Mouse (Mus musculus) bone marrow, adult 2 months (tissue): ENCODE data around the gene Rom1. TPM values are rescaled to one million over a fixed set of nuclear protein-coding genes. Genes with fewer than 3 reads are reported as not detected.
"Not testable (repeated sequence)": the region's sequence is repeated elsewhere in the genome, so short reads cannot be mapped to it uniquely, and the experiment has no call there.

ENCODE experiments used
- H3K27ac ChIP-seq: fragments of 200-500 bp; 2 replicates; pipeline ENCODE4 v1.5.1; 2012; ENCODE audit warnings: low read depth, mild to moderate bottlenecking, control low read depth, inconsistent platforms, low read length; ENCODE audit not compliant: control insufficient read depth, poor library complexity, insufficient read depth
- H3K4me1 ChIP-seq: fragments of 200-500 bp; 2 replicates; pipeline ENCODE4 v1.6.1; 2011; ENCODE audit warnings: low read length; ENCODE audit not compliant: control insufficient read depth, insufficient read depth
- H3K4me3 ChIP-seq: fragments of 200-500 bp; replicated peaks from 2 replicates; pipeline ENCODE3; 2011; ENCODE audit warnings: mild to moderate bottlenecking, low read depth, low read length, control low read depth; ENCODE audit not compliant: control insufficient read depth
- CTCF ChIP-seq: fragments of 200-500 bp; IDR thresholded peaks from 2 replicates; pipeline ENCODE4 v1.5.1; 2011; ENCODE audit warnings: low read length, control low read depth; ENCODE audit not compliant: control insufficient read depth, insufficient read depth
- POLR2A ChIP-seq: fragments of 200-500 bp; IDR thresholded peaks from 2 replicates; pipeline ENCODE4 v1.6.1; 2011; ENCODE audit warnings: low read depth, mild to moderate bottlenecking, control low read depth, low read length, borderline replicate concordance; ENCODE audit not compliant: control insufficient read depth
- WGBS: fragments of 180-500 bp; shearing (Covaris S2); methylation state at CpG from one replicate; pipeline ENCODE4 v1.1.7; 2018; 5-methylcytosine and 5-hydroxymethylcytosine counted together
- polyA plus RNA-seq: library from polyadenylated mRNA; stranded (reverse); fragments of >200 nt; gene quantifications from 2 replicates; pipeline ENCODE4 v1.2.4, GENCODE M21; 2011; ENCODE audit warnings: low replicate concordance; ENCODE audit not compliant: missing spikeins, insufficient read depth, insufficient read length

The Rom1 gene
- polyA plus RNA-seq, 1 experiment: 9.7 TPM

- Histone ChIP-seq H3K4me1 (peaks cover 4% of the 10 kb centered on the region; the same call in 1 of the 2 replicates), H3K4me3 (peak within 1 kb of the TSS; percentile 76), H3K27ac (peak within 1 kb of the TSS; percentile 75)
- WGBS: under 1% methylated on average over 53 of the region's 53 CpGs
- TF ChIP-seq CTCF (no peak), POLR2A (peak; percentile 91)
These were observed 31.2 kb downstream of the Rom1 start, which contains the start of gene Ganab for GRCm38 (mm10) chr19:8897865-8898495. TSS of gene Ganab (plus strand) at chr19:8898071.

GRCm38 (mm10) chr19:8897211-8897864 is 31.8 kb downstream of the Rom1 start:
- not testable (repeated sequence) for H3K4me1 ChIP-seq
- H3K4me3 ChIP-seq: peak overlapping the region; percentile 76
- WGBS: 41% methylated on average over 21 of the region's 21 CpGs

DNA sequence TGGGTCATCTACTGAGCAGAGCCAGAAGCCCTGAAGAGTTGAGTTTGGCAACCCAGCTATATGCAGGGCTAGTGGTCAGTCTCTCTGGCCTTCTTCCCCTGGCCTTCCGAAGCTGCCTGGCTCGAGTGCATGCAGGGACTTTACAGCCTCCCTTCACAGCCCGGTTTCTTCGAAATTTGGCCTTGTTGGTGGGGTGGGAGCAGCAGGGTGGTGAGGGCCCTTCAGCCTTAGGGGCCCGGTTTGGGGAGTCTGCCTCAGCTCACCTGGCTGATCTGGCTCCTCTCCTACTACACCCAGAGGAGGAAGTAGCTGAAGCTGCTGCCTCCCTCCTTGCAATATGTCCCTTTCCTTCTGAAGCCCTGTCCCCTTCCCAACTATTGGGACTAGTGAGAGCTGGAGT is 32.9 kb downstream of the Rom1 start:
- H3K4me3 ChIP-seq, H3K4me1 ChIP-seq: not testable (repeated sequence)
- peak overlapping the region; percentile 75; the same call in 1 of the 2 replicates for H3K27ac ChIP-seq
- 66% methylated on average over 5 of the region's 5 CpGs for WGBS

More at GRCm38 (mm10) chr19:8897211-8897864, 31.8 kb downstream of the Rom1 start:
- peak overlapping the region; percentile 75 for H3K27ac ChIP-seq

DNA sequence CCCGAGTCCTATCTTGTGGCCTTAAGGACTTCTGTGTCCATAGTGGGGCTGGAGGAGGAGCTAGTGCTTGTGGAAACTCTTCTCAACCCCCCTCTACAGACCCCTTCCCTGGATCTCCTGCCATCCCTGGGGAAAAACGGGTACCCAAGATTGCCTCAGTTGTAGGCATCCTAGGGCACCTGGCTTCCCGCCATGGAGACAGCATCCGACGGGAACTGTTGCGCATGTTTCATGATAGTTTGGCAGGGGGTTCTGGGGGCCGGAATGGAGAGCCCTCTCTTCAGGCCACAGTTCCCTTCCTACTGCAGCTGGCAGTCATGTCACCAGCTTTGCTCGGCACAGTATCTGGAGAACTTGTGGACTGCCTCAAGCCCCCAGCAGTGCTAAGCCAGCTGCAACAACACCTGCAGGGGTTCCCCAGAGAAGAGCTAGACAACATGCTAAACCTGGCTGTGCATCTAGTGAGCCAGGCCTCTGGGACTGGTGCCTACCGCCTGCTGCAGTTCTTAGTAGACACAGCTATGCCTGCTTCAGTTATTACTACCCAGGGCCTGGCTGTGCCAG is 33.7 kb downstream of the Rom1 start:
- Histone ChIP-seq H3K4me1 (peaks cover 6% of the 10 kb centered on the region; the same call in 1 of the 2 replicates), H3K27ac (no peak overlapping the region), H3K4me3 (no peak overlapping the region)
- WGBS: 87% methylated on average over 9 of the region's 9 CpGs
- TF ChIP-seq CTCF: no peak
- no peak for TF ChIP-seq POLR2A

DNA sequence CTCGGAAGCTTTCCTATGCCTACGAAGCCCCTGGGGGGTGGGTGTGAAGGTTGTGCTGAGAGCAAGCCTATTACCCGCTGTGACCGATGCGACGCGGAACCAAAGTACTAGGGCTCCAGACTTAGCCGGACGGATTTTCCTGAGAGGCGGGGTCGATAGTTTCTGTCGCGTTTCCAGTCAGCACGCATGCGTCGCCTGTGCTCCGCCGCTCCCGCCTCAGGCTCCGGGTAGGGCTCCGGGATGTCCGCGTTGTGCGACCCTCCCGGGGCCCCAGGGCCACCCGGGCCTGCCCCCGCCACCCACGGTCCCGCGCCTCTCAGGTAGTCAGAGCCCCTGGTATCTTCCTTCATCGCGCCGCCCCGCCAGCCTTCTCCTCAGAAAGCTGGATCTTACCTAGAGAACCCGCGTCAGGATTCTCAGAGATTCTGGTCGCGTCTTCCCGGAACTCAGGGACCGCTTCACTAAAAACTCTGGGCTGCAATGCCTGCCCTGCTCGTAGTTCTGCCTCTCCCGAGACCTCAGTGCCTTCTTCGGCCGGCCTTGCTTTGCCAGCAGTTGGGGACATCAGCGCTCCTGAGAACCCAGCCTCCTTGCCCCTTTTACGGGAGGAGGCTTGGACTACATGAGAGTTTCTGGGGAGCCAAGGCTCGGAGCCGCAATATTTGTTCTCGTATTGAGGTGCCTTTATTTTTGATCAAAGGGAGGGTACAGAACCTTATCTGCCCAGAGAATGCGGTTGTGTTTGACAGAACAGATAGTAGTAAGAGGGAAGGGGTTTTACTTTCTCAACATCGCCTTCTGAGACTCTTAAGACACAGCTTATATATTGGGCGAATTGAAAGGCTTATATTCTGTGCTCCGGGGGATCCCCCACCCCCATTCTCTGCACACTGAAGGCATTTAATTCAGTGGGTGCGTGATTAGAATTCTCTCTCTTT is 36.1 kb downstream of the Rom1 start, which contains the start of gene Ints5:
TSS of gene Ints5 (plus strand) at position 177 of the 938 bp plus-strand sequence.
- Histone ChIP-seq H3K4me3 (peak within 1 kb of the TSS; percentile 71), H3K27ac (peak within 1 kb of the TSS; percentile 64), H3K4me1 (peaks cover 5% of the 10 kb centered on the region; the same call in 1 of the 2 replicates)
- WGBS: 1% methylated on average over 54 of the region's 54 CpGs
- peak; percentile 77 for TF ChIP-seq POLR2A
- TF ChIP-seq CTCF: no peak

DNA sequence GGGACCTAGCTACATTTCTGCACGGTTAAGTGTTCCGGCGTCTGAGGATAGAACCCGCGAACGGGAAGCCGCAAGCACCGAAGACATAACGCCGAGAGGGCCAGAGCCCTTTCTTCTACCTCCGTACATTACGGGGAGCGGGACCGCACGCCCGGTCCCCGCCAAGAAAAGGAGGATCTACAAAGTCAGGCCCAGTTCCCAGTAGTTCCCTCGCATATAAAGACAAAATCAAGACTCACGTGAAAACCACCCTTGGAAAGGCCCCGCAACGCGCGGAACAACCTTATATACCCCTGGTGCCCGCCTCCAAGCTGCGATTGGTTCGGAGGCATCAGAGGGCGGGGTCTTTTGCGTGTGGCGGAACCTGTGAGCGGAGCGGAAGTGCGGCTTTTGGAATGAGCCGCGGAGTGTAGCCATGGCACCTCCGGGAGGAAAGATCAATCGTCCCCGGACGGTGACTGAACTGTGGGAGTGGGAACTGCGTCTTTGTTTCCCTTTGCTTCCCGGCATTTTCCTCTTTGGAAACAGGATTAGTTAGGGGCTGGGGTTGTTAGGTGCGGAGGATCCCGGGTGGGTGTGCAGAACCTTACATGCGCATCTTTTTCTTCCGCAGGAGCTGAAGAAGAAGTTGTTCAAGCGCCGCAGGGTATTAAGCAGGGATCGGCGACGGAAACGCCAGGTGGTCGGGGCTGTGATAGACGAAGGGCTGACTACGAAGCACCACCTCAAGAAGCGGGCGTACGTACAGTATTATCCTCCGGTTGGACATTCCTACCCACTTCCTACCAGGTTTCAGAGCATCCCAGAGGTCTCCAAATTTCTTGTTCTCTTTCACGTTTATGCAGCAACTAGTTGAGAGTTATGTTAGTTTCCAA is 40.4 kb downstream of the Rom1 start, which contains the start of the genes 1810009A15Rik and Gm49416:
TSS of gene 1810009A15Rik (plus strand) at position 343 of the 875 bp plus-strand sequence.
TSS of gene Gm49416 (plus strand) at position 416 of the 875 bp plus-strand sequence.
- H3K27ac ChIP-seq: peak within 1 kb of the TSS; percentile 87
- TF ChIP-seq CTCF (0 out of 2 replicates have a peak, but pooled peaks have one; percentile 0), POLR2A (peak; percentile 91)
- peak within 1 kb of the TSS; percentile 98 for H3K4me3 ChIP-seq
- WGBS: under 1% methylated on average over 58 of the region's 58 CpGs
- H3K4me1 ChIP-seq: peaks cover 3% of the 10 kb centered on the region; the same call in 1 of the 2 replicates
